Mouse (Mus musculus) MEL (cell line): ENCODE measurements at regions not wholly inside any gene's neighbourhood (a gene's known extent, or its start where the extent isn't known, plus 50 kb on each side); places are given as distances from the start of the nearest gene placed in this dataset.

Source experiments
- DNase-seq: peaks from one replicate; pipeline ENCODE4 v3.0.0; 2011; ENCODE audit warnings: low read depth, low spot score
- H3K27ac ChIP-seq: 2 replicates; pipeline ENCODE4 v1.5.1; 2012; ENCODE audit warnings: low read depth, mild to moderate bottlenecking, control low read depth, low read length, moderate library complexity; ENCODE audit not compliant: control insufficient read depth
- H3K27me3 ChIP-seq, 2 experiments: fragments of 150-350 bp in 1 of 2; sonication (generic) in 1 of 2; 2 replicates each; pipeline ENCODE4 v1.6.1; 2012; ENCODE audit warnings: low read length in 2 of 2, mild to moderate bottlenecking in 2 of 2, improper control_type of control experiment in 1 of 2, moderate library complexity in 1 of 2; ENCODE audit not compliant: insufficient read depth in 2 of 2, control insufficient read depth in 1 of 2
- H3K36me3 ChIP-seq, 2 experiments: 2 replicates each; pipeline ENCODE4 v1.6.1; 2012 to 2014; ENCODE audit warnings: low read length in 2 of 2, improper control_type of control experiment in 1 of 2, inconsistent platforms in 1 of 2, mild to moderate bottlenecking in 1 of 2; ENCODE audit not compliant: insufficient read depth in 2 of 2, control insufficient read depth in 1 of 2
- H3K4me1 ChIP-seq, 2 experiments: fragments of 150-350 bp in 1 of 2; sonication (generic) in 1 of 2; 2 replicates each; pipeline ENCODE4 v1.6.1; 2012; ENCODE audit warnings: low read length in 2 of 2, improper control_type of control experiment in 1 of 2, mild to moderate bottlenecking in 1 of 2; ENCODE audit not compliant: insufficient read depth in 2 of 2, control insufficient read depth in 1 of 2
- H3K4me3 ChIP-seq, 2 experiments: fragments of 150-350 bp in 1 of 2; sonication (generic) in 1 of 2; 2 replicates each; pipeline ENCODE4 v1.5.1; 2012; ENCODE audit warnings: low read depth in 2 of 2, low read length in 2 of 2, mild to moderate bottlenecking in 2 of 2, moderate library complexity in 2 of 2, control low read depth in 1 of 2, improper control_type of control experiment in 1 of 2; ENCODE audit not compliant: control insufficient read depth in 1 of 2, insufficient read depth in 1 of 2
- H3K79me2 ChIP-seq: 2 replicates; pipeline ENCODE4 v1.6.1; 2012; ENCODE audit warnings: mild to moderate bottlenecking, low read length, moderate library complexity; ENCODE audit not compliant: control insufficient read depth, poor library complexity, insufficient read depth
- H3K9ac ChIP-seq: 2 replicates; pipeline ENCODE4 v1.6.1; 2012; ENCODE audit warnings: low read depth, mild to moderate bottlenecking, control low read depth, low read length, moderate library complexity; ENCODE audit not compliant: control insufficient read depth, poor library complexity, severe bottlenecking
- H3K9me3 ChIP-seq: fragments of 150-350 bp; sonication (generic); replicated peaks from 2 replicates; pipeline ENCODE4 v1.6.1; 2012; ENCODE audit warnings: mild to moderate bottlenecking, low read length, improper control_type of control experiment, moderate library complexity; ENCODE audit not compliant: insufficient read depth
- CHD1 ChIP-seq: IDR thresholded peaks from 2 replicates; pipeline ENCODE4 v1.6.1; 2012; ENCODE audit warnings: low read depth, mild to moderate bottlenecking, inconsistent platforms, low read length, improper control_type of control experiment
- CHD2 ChIP-seq: IDR thresholded peaks from 2 replicates; pipeline ENCODE4 v1.6.1; 2011; ENCODE audit warnings: low read length, improper control_type of control experiment
- CTCF ChIP-seq, 3 experiments: IDR thresholded peaks in 2 of 3; conservative IDR thresholded peaks in 1 of 3; 2 replicates each; pipeline ENCODE4 v1.5.1; 2011 to 2012; ENCODE audit warnings: low read length in 3 of 3, low read depth in 2 of 3, mild to moderate bottlenecking in 2 of 3, improper control_type of control experiment in 1 of 3, inconsistent platforms in 1 of 3, mixed read lengths in 1 of 3, moderate library complexity in 1 of 3; ENCODE audit not compliant: control insufficient read depth in 1 of 3, insufficient read depth in 1 of 3, poor library complexity in 1 of 3, severe bottlenecking in 1 of 3
- ETS1 ChIP-seq: IDR thresholded peaks from 2 replicates; pipeline ENCODE4 v1.6.1; 2012; ENCODE audit warnings: low read depth, mild to moderate bottlenecking, inconsistent platforms, low read length, improper control_type of control experiment, moderate library complexity
- HCFC1 ChIP-seq: IDR thresholded peaks from 2 replicates; pipeline ENCODE4 v1.6.1; 2012; ENCODE audit warnings: low read depth, mild to moderate bottlenecking, inconsistent platforms, low read length, improper control_type of control experiment, moderate library complexity
- KAT2A ChIP-seq: conservative IDR thresholded peaks from 2 replicates; pipeline ENCODE4 v1.6.1; 2012; ENCODE audit warnings: low read depth, low read length, improper control_type of control experiment, inconsistent platforms
- MAFK ChIP-seq: IDR thresholded peaks from 2 replicates; pipeline ENCODE4 v1.6.1; 2011; ENCODE audit warnings: low read depth, mild to moderate bottlenecking, low read length, improper control_type of control experiment, borderline replicate concordance
- MAZ ChIP-seq: IDR thresholded peaks from 2 replicates; pipeline ENCODE4 v1.6.1; 2012; ENCODE audit warnings: low read depth, mild to moderate bottlenecking, inconsistent platforms, low read length, improper control_type of control experiment
- MXI1 ChIP-seq: IDR thresholded peaks from 2 replicates; pipeline ENCODE4 v1.6.1; 2011; ENCODE audit warnings: mild to moderate bottlenecking, low read depth, low read length, improper control_type of control experiment
- MYB ChIP-seq: IDR thresholded peaks from 2 replicates; pipeline ENCODE4 v1.6.1; 2011; ENCODE audit warnings: mild to moderate bottlenecking, low read depth, low read length, improper control_type of control experiment
- POLR2AphosphoS2 ChIP-seq: IDR thresholded peaks from 2 replicates; pipeline ENCODE4 v1.6.1; 2011; ENCODE audit warnings: low read length, improper control_type of control experiment
- POLR2AphosphoS5 ChIP-seq: IDR thresholded peaks from 2 replicates; pipeline ENCODE4 v1.6.1; 2012; ENCODE audit warnings: low read depth, borderline replicate concordance, mild to moderate bottlenecking, inconsistent platforms, low read length, moderate library complexity, mixed read lengths
- SIN3A ChIP-seq: IDR thresholded peaks from 2 replicates; pipeline ENCODE4 v1.6.1; 2012; ENCODE audit warnings: low read length, improper control_type of control experiment, inconsistent platforms
- TAL1 ChIP-seq: IDR thresholded peaks from 2 replicates; pipeline ENCODE4 v1.6.1; 2012; ENCODE audit warnings: mild to moderate bottlenecking, inconsistent platforms, low read length, moderate library complexity, mixed read lengths
- TCF12 ChIP-seq: IDR thresholded peaks from 2 replicates; pipeline ENCODE4 v1.6.1; 2014; ENCODE audit warnings: low read depth, mild to moderate bottlenecking, inconsistent platforms, low read length, improper control_type of control experiment, moderate library complexity
- UBTF ChIP-seq: IDR thresholded peaks from 2 replicates; pipeline ENCODE4 v1.6.1; 2012; ENCODE audit warnings: low read depth, mild to moderate bottlenecking, inconsistent platforms, low read length, improper control_type of control experiment, moderate library complexity, borderline replicate concordance; ENCODE audit not compliant: insufficient read depth
- USF1 ChIP-seq: IDR thresholded peaks from 2 replicates; pipeline ENCODE4 v1.6.1; 2014; ENCODE audit warnings: low read depth, mild to moderate bottlenecking, inconsistent platforms, low read length, improper control_type of control experiment, moderate library complexity
- ZC3H11A ChIP-seq: IDR thresholded peaks from 2 replicates; pipeline ENCODE4 v1.6.1; 2012; ENCODE audit warnings: low read depth, mild to moderate bottlenecking, inconsistent platforms, low read length, improper control_type of control experiment
- ZKSCAN1 ChIP-seq: IDR thresholded peaks from 2 replicates; pipeline ENCODE4 v1.6.1; 2012; ENCODE audit warnings: low read depth, mild to moderate bottlenecking, inconsistent platforms, low read length, improper control_type of control experiment, moderate library complexity

DNA sequence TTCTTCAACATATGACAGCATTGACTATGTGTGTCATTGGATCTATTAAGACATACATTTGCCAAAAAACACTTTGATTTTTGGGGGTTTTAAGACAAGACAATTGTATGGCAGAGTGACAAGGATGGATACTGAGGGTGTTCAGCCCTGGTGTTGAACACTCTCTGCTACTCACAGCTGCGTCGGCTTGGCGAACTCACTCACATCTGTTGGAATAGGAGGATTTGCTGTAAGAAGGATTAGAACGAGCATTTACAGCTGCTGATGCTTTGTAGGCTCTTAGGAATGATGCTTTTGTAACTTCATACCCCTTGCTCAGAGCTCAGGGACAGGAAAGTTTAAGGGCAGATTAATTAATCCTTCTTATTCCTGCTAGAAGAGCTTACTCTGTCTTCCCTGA is 199.2 kb downstream of the Rnd3 start:
- Histone ChIP-seq H3K36me3 (no peaks in the 10 kb centered on the region), H3K9me3 (no peaks in the 10 kb centered on the region), H3K27ac (no peak overlapping the region), H3K79me2 (no peaks in the 10 kb centered on the region), H3K4me3 (no peak overlapping the region), H3K9ac (no peak overlapping the region), H3K4me1 (no peaks in the 10 kb centered on the region), H3K27me3 (no peaks in the 10 kb centered on the region)
- TF ChIP-seq MYB (no peak), POLR2AphosphoS2 (no peak), ZC3H11A (no peak), TAL1 (no peak), ETS1 (no peak), HCFC1 (no peak), USF1 (no peak), MAZ (no peak), CHD1 (no peak), CTCF (IDR thresholded peaks at IDR 0.05 in 2 of 3, conservative IDR thresholded peaks at IDR 0.05 in 1 of 3; ENCODE audit: control insufficient read depth in 1 of 3, insufficient read depth in 1 of 3, low read depth in 2 of 3, low read length in 3 of 3, poor library complexity in 1 of 3, severe bottlenecking in 1 of 3) (no peak), CHD2 (no peak)
- no peak for DNase-seq

DNA sequence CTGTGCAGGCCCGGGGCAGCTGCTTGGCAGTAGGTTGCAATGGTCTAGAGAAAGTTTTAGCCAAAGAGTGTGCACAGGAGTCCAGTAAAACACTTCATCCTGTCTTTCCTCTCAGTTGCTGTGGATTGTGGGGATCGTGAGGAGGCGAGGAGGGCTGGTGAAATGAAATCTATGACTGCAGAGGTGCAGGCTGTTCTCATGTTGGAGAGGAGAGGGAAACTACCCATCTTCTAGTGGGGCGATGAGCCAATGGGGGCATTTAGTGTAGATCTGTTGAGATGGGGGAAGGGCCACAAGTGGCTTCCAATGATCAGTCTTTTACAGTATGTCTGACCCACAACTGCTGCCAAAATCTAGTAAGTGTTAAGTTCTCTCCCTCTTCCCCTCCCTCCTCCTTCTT is 203.4 kb downstream of the Rnd3 start:
- H3K79me2 ChIP-seq, result no peaks in the 10 kb centered on the region
- TF ChIP-seq ETS1, result no peak
- TF ChIP-seq SIN3A, result no peak
- no peak for TF ChIP-seq KAT2A
- no peak for TF ChIP-seq TAL1
- no peak for TF ChIP-seq MXI1
- no peak for TF ChIP-seq UBTF
- TF ChIP-seq, all 39 proteins: peak for 0
- Histone ChIP-seq H3K27ac (no peak overlapping the region), H3K9ac (no peak overlapping the region), H3K4me1 (no peaks in the 10 kb centered on the region), H3K36me3 (no peaks in the 10 kb centered on the region), H3K9me3 (no peaks in the 10 kb centered on the region), H3K4me3 (no peak overlapping the region), H3K27me3 (no peaks in the 10 kb centered on the region)
- DNase-seq, result no peak

DNA sequence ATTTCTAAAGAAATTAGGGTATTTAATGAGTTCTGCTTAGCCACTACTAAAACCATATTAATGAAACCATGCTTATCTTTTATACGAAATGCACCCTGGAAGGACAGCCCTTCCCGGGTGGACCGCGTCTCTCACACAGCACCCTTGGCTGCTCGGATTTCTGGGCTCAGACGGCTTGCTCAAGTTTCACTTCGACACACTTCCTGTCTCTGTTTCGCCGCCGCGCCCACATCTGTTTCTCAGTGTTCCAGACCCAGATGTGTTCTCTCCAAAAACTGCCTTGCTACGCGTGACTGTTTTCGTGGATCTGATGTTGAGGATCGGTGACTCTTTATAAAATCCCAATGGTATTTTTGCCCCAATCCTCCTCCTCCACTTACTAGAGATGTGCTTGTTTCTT is 205.7 kb downstream of the Rnd3 start:
- H3K4me3 ChIP-seq, result no peak overlapping the region
- no peaks in the 10 kb centered on the region for H3K27me3 ChIP-seq
- no peaks in the 10 kb centered on the region for H3K4me1 ChIP-seq
- H3K79me2 ChIP-seq, result no peaks in the 10 kb centered on the region
- DNase-seq, result no peak
- no peak overlapping the region for H3K9ac ChIP-seq
- no peak overlapping the region for H3K27ac ChIP-seq
- no peaks in the 10 kb centered on the region for H3K9me3 ChIP-seq
- no peaks in the 10 kb centered on the region for H3K36me3 ChIP-seq
- no peak for TF ChIP-seq UBTF
- no peak for TF ChIP-seq MAFK
- no peak for TF ChIP-seq ZKSCAN1
- no peak for TF ChIP-seq TCF12
- no peak for TF ChIP-seq POLR2AphosphoS5
